Mouse (Mus musculus) forebrain, embryonic 13.5 days (tissue): ENCODE results near the gene Dync1i2. TPM values are rescaled to one million over a fixed set of nuclear protein-coding genes. Genes with fewer than 3 reads are reported as not detected.
A peak's percentile ranks its signal among the peaks of the same experiment; 100 is the strongest.

Source experiments
- ATAC-seq: fragments of 200-750 bp; cut with Nextera tagmentation; 2 replicates; pipeline ENCODE4 v1.8.0; 2017
- H3K27ac ChIP-seq: fragments of 300-500 bp; sonication (generic); 2 replicates; pipeline ENCODE4 v1.5.1; 2015; ENCODE audit warnings: inconsistent platforms, mild to moderate bottlenecking, moderate library complexity
- H3K27me3 ChIP-seq: fragments of 300-500 bp; sonication (generic); 2 replicates; pipeline ENCODE4 v1.6.1; 2015; ENCODE audit warnings: mild to moderate bottlenecking, inconsistent platforms
- H3K36me3 ChIP-seq: fragments of 300-500 bp; sonication (generic); 2 replicates; pipeline ENCODE4 v1.6.1; 2015; ENCODE audit warnings: mild to moderate bottlenecking, inconsistent platforms; ENCODE audit not compliant: poor library complexity, severe bottlenecking
- H3K4me1 ChIP-seq: fragments of 300-500 bp; sonication (generic); 2 replicates; pipeline ENCODE4 v1.6.1; 2015; ENCODE audit warnings: inconsistent platforms
- H3K4me2 ChIP-seq: fragments of 300-500 bp; sonication (generic); 2 replicates; pipeline ENCODE4 v1.6.1; 2015; ENCODE audit warnings: inconsistent platforms, mild to moderate bottlenecking, moderate library complexity
- H3K4me3 ChIP-seq: fragments of 300-500 bp; sonication (generic); 2 replicates; pipeline ENCODE4 v1.5.1; 2015; ENCODE audit warnings: mild to moderate bottlenecking, inconsistent platforms
- H3K9ac ChIP-seq: fragments of 300-500 bp; sonication (generic); 2 replicates; pipeline ENCODE4 v1.6.1; 2015; ENCODE audit warnings: mild to moderate bottlenecking, inconsistent platforms
- H3K9me3 ChIP-seq: fragments of 300-500 bp; sonication (generic); replicated peaks from 2 replicates; pipeline ENCODE4 v1.6.1; 2016; ENCODE audit warnings: inconsistent platforms
- WGBS: fragments of 180-500 bp; shearing (Covaris S2); methylation state at CpG from one replicate; pipeline ENCODE4 v1.1.7; 2015; 5-methylcytosine and 5-hydroxymethylcytosine counted together
- polyA plus RNA-seq: library from polyadenylated mRNA; unstranded; fragments of >200 nt; fragmentation: Nextera tagmentation; extraction: Ambion mirVana; gene quantifications from 2 replicates; pipeline ENCODE4 v1.2.1, GENCODE M21; 2015

Gene Dync1i2
- polyA plus RNA-seq, result 177 and 182 TPM in 2 replicates

GRCm38 (mm10) chr2:71211591-71212359 lies at the start of gene Dync1i2:
Dync1i2 (plus strand) TSS chr2:71211706.
- Histone ChIP-seq H3K4me2 (peak within 1 kb of the TSS; percentile 71), H3K4me1 (peaks cover 15% of the 10 kb centered on the region), H3K36me3 (peaks cover 23% of the 10 kb centered on the region), H3K9ac (peak within 1 kb of the TSS; percentile 91), H3K4me3 (peak within 1 kb of the TSS; percentile 88), H3K9me3 (no peaks in the 10 kb centered on the region), H3K27me3 (no peaks in the 10 kb centered on the region), H3K27ac (peak within 1 kb of the TSS; percentile 86)
- ATAC-seq, result peak; percentile 100
- under 1% methylated on average over 57 of the region's 57 CpGs for WGBS

- no peak for ATAC-seq
- Histone ChIP-seq H3K4me1 (peaks cover 28% of the 10 kb centered on the region), H3K4me2 (no peak overlapping the region), H3K4me3 (no peak overlapping the region), H3K9ac (no peak overlapping the region), H3K36me3 (no peaks in the 10 kb centered on the region), H3K27me3 (no peaks in the 10 kb centered on the region), H3K27ac (no peak overlapping the region), H3K9me3 (no peaks in the 10 kb centered on the region)
- 78% methylated on average over 25 of the region's 25 CpGs for WGBS
Observed at GRCm38 (mm10) chr2:71162831-71163621, 48.5 kb upstream of the Dync1i2 start.

DNA sequence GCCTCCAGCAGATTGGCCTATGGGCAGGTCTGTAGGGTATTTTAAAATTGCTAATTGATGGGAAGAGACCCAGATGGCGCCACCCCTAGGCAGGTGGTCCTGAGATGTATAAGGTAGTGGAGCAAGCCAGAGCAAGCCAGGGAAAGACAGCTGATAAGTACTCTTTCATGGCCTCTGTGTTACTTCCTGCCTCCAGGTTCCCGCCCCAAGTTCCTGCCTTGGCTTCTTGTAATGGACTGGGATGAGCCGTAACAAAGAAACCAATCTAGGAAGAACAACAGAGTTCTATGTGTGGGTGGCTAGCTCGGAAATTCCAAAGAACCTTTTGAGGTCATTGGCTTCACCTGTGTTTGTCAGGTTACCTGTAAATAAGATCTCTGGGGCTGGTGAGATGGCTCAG lies 44.3 kb upstream of the Dync1i2 start:
- Histone ChIP-seq H3K36me3 (no peaks in the 10 kb centered on the region), H3K27me3 (no peaks in the 10 kb centered on the region), H3K9ac (no peak overlapping the region), H3K9me3 (no peaks in the 10 kb centered on the region), H3K4me2 (no peak overlapping the region), H3K4me3 (no peak overlapping the region), H3K4me1 (peaks cover 22% of the 10 kb centered on the region), H3K27ac (no peak overlapping the region)
- WGBS, result 83% methylated on average over 4 of the region's 4 CpGs
- no peak for ATAC-seq

DNA sequence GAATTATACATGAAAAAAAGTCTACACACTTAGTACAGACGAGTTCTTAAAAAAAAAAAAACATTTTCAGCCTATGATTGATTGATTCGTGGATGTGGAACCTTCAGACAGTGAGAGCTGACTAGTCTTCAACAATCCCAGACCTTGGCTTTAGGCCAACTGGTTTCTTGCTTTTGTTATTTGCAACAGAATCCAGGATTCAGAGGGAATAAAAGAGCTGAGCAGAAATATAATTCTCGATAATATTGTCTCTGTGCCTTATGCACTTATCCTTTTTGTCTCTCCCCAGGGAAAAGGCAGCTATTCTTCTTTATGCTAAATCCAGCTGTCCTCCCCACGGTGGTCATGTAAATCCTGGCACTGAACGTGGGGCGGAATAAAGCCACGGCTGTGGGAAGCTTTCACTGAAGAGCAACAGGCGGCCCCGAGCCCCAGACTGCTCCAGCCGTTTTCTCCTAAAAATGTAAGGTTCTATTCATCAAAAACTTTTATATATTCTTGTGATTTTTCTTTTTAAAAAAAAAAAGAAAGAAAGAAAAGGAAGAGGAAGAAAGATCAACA lies 43.0 kb upstream of the Dync1i2 start:
- no peaks in the 10 kb centered on the region for H3K27me3 ChIP-seq
- no peak overlapping the region for H3K9ac ChIP-seq
- H3K4me2 ChIP-seq, result no peak overlapping the region; the same call in 1 of the 2 replicates
- peaks cover 18% of the 10 kb centered on the region for H3K4me1 ChIP-seq
- 10% methylated on average over 10 of the region's 10 CpGs for WGBS
- H3K9me3 ChIP-seq, result no peaks in the 10 kb centered on the region
- 0 out of 2 replicates have a peak, but pooled peaks have one; percentile 30 for ATAC-seq
- no peak overlapping the region for H3K4me3 ChIP-seq
- H3K36me3 ChIP-seq, result no peaks in the 10 kb centered on the region
- H3K27ac ChIP-seq, result peak overlapping the region; percentile 40; the same call in 1 of the 2 replicates

GRCm38 (mm10) chr2:71173031-71173430 lies 38.5 kb upstream of the Dync1i2 start:
- no peak overlapping the region for H3K9ac ChIP-seq
- WGBS, result 58% methylated on average over 3 of the region's 3 CpGs
- no peaks in the 10 kb centered on the region for H3K36me3 ChIP-seq
- H3K27ac ChIP-seq, result no peak overlapping the region
- no peak overlapping the region for H3K4me2 ChIP-seq
- H3K4me3 ChIP-seq, result no peak overlapping the region
- H3K27me3 ChIP-seq, result no peaks in the 10 kb centered on the region
- no peaks in the 10 kb centered on the region for H3K9me3 ChIP-seq
- peaks cover 17% of the 10 kb centered on the region for H3K4me1 ChIP-seq
- no peak for ATAC-seq

DNA sequence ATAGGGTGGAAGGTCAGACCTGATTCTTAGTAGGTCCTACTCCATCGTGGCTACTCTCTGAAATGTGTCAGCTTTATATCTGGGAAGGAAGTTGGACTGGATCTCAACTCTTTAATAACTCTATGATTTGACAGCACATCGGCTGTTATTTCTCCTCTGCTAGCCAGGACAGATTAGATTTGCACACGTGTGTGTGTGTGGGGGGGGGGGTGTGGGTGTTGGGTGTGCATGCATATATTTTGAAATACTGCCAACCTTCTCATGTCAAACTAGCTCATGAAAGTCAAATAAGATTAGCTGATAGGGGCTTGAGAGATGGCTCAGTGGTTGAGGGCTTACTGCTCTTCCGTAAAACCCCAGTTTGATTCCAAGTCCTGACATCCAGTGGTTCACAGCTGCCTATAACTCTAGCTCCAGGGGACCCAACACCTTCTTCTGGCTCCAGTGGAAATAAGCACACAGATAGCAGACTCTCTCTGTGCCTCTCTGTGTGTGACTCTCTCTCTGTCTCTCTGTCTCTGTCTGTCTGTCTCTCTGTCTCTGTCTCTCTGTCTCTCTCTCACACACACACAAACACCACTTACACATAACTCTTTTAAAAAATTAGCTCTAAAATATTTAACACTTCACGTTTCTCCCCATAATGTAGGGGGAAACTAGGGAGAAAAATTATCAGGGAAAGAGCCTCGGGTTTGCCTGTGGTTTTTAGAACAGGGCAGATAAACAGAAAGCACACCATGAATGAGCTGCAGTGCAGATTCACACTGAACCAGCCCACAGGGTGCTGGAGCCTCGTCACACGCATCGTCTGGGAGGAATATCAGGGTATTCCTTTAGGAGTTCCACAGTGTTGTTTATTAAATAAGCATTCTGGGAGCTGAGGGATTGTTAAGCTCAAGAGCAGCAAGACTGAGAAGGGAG lies 34.9 kb upstream of the Dync1i2 start:
- no peak overlapping the region for H3K4me3 ChIP-seq
- 71% methylated on average over 9 of the region's 9 CpGs for WGBS
- H3K9me3 ChIP-seq, result no peaks in the 10 kb centered on the region
- H3K4me1 ChIP-seq, result no peaks in the 10 kb centered on the region
- no peaks in the 10 kb centered on the region for H3K36me3 ChIP-seq
- H3K27me3 ChIP-seq, result no peaks in the 10 kb centered on the region
- H3K27ac ChIP-seq, result no peak overlapping the region
- H3K9ac ChIP-seq, result no peak overlapping the region
- ATAC-seq, result no peak
- H3K4me2 ChIP-seq, result no peak overlapping the region

GRCm38 (mm10) chr2:71177250-71177615 lies 34.3 kb upstream of the Dync1i2 start:
- Histone ChIP-seq H3K27me3 (no peaks in the 10 kb centered on the region), H3K4me3 (no peak overlapping the region), H3K4me2 (no peak overlapping the region), H3K27ac (no peak overlapping the region), H3K4me1 (no peaks in the 10 kb centered on the region), H3K9ac (no peak overlapping the region), H3K9me3 (no peaks in the 10 kb centered on the region), H3K36me3 (no peaks in the 10 kb centered on the region)
- 78% methylated on average over 1 of the region's 1 CpGs for WGBS
- no peak for ATAC-seq

DNA sequence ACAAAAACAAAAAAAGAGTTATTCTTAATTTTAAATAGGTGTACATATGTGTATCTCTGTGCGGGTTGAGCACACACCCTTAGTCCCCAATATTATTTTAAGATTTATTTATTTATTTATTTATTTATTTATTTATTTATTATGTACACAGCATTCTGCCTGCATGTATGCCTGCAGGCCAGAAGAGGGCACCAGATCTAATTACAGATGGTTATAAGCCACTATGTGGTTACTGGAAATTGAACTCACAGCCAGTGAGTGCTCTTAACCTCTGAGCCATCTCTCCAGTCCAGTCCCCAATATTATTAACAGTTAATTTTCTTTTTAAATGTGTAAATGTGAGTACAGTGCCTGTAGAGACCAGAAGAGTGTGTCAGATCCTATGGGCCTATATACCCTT lies 33.7 kb upstream of the Dync1i2 start:
- no peak overlapping the region for H3K27ac ChIP-seq
- H3K4me2 ChIP-seq, result no peak overlapping the region
- H3K4me3 ChIP-seq, result no peak overlapping the region
- no peaks in the 10 kb centered on the region for H3K27me3 ChIP-seq
- ATAC-seq, result no peak
- 94% methylated on average over 1 of the region's 1 CpGs for WGBS
- H3K9ac ChIP-seq, result no peak overlapping the region
- no peaks in the 10 kb centered on the region for H3K36me3 ChIP-seq
- no peaks in the 10 kb centered on the region for H3K9me3 ChIP-seq
- no peaks in the 10 kb centered on the region for H3K4me1 ChIP-seq

- Histone ChIP-seq H3K27ac (no peak overlapping the region), H3K4me2 (no peak overlapping the region), H3K4me1 (no peaks in the 10 kb centered on the region), H3K36me3 (no peaks in the 10 kb centered on the region), H3K9ac (no peak overlapping the region), H3K4me3 (no peak overlapping the region), H3K27me3 (no peaks in the 10 kb centered on the region), H3K9me3 (no peaks in the 10 kb centered on the region)
- ATAC-seq, result no peak
- WGBS, result 92% methylated on average over 10 of the region's 10 CpGs
Observed at GRCm38 (mm10) chr2:71179716-71180115, 31.8 kb upstream of the Dync1i2 start.

DNA sequence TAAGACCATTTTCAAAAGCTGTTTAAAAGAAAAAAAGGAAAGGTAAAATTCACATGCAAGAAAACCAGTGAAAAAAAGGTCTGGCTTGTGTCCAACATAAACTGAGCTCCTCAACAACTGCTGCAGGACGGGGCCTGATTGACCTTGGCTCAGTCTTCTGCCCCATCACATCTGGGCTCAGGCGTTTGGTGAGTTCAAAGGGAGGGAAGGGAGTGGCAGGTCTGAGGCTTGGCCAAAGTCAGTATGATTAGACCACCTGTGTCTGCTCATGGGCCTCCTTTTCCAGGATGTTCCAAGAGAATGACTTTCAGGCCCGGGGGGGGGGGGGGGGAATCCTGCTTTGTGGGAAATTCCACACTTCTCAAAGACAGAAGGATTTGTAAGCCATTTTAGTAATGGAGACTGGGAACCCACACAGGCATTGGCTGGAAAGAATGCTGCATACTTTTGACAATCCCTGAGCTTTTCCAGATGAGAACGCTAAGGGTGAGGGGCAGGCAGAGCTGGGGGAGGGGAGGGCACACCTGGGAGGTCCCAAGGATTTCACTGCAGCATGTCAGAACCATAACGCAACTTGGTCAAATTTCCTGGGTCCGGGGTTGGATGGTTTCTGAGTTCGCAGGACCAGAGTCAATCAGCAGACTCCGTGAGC lies 30.8 kb upstream of the Dync1i2 start:
- no peak overlapping the region for H3K4me2 ChIP-seq
- no peaks in the 10 kb centered on the region for H3K4me1 ChIP-seq
- H3K36me3 ChIP-seq, result no peaks in the 10 kb centered on the region
- WGBS, result 65% methylated on average over 8 of the region's 8 CpGs
- no peaks in the 10 kb centered on the region for H3K27me3 ChIP-seq
- H3K27ac ChIP-seq, result no peak overlapping the region
- H3K4me3 ChIP-seq, result no peak overlapping the region
- no peak overlapping the region for H3K9ac ChIP-seq
- ATAC-seq, result no peak
- no peaks in the 10 kb centered on the region for H3K9me3 ChIP-seq

DNA sequence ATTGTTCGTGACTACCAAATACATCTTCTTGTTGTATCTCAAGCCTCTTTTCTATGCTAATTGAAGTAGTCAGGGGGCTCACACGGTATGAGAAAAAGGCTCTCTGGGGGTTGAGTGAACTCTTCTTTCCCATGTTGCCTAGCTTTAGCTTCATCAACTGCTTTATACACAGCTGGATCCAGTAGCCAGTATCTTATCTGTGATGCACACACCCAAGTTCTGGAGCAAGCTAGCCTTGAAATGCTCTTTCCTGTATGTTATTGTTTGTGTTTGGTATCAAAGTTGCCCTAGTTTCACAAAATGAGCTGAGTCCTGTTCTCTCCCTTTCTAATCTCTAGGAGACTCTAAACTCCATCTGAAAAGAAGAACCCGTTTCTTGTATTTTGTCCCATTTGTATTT lies 23.6 kb upstream of the Dync1i2 start:
- ATAC-seq, result no peak
- Histone ChIP-seq H3K9me3 (0 out of 2 replicates have a peak, but pooled peaks cover 3% of the 10 kb centered on the region), H3K27ac (no peak overlapping the region), H3K27me3 (no peaks in the 10 kb centered on the region), H3K9ac (no peak overlapping the region), H3K4me3 (no peak overlapping the region), H3K4me2 (no peak overlapping the region), H3K4me1 (peaks cover 27% of the 10 kb centered on the region), H3K36me3 (no peaks in the 10 kb centered on the region)
- 72% methylated on average over 3 of the region's 3 CpGs for WGBS
